26 mouse cellular contexts compared by ENCODE assay signal in the genomic region with DNA sequence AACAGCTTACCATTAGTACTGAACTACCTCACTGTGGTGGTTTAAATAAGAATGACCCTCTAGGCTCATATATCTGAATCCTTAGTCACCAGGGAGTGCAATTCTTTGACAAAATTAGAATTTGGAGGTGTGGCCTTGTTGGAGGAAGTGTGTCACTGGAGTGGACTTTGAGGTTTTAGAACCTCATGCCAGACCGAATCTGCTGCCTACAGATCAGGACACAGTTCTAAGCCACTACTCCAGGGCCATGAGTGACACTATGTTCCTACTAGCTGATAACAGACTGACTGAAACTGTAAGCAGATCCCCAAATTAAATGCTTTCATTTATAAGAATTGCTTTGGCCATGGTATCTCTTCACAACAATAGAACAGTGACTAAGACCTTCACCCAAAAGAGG. TPM values are rescaled to one million over a fixed set of nuclear protein-coding genes. Genes with fewer than 3 reads are reported as not detected.
A peak's percentile ranks its signal among the peaks of the same experiment; 100 is the strongest.
DNase-seq lines count a peak whose midpoint lies in the region; ATAC-seq lines count a peak whose summit lies in the region.
"Had no signal": no experiment of that assay in that cellular context is flagged by ENCODE, and none has a peak within 500 bp of the region (broad histone marks: within the 10 kb centered on the region; RNA-seq: fewer than 3 reads in every experiment).

No protein-coding gene starts in this region.

- no peaks in the 10 kb centered on the region for H3K9me3 ChIP-seq in megakaryocyte, embryonic 14.5 days
- H3K9me3 ChIP-seq: forebrain, embryonic 10.5 days; forebrain, embryonic 13.5 days; heart, embryonic 12.5 days; heart, embryonic 15.5 days; hindbrain, embryonic 10.5 days; hindbrain, embryonic 13.5 days had no signal

- peak overlapping the region; percentile 26 for H3K4me3 ChIP-seq in megakaryocyte, embryonic 14.5 days (replicated peaks)
- H3K4me3 ChIP-seq: forebrain, embryonic 10.5 days; forebrain, embryonic 13.5 days; heart, embryonic 12.5 days; heart, embryonic 15.5 days; hindbrain, embryonic 10.5 days; hindbrain, embryonic 13.5 days had no signal

- intact Hi-C loops in left cerebral cortex, postnatal 25 days (cut with DNase I): no loop called here

- H3K27me3 ChIP-seq in megakaryocyte, embryonic 14.5 days (replicated peaks): no peaks in the 10 kb centered on the region
- H3K27me3 ChIP-seq: forebrain, embryonic 13.5 days; heart, embryonic 12.5 days; heart, embryonic 15.5 days; hindbrain, embryonic 13.5 days had no signal

- no peak for ATAC-seq in megakaryocyte, adult 5-6 weeks (ENCODE audit: poor library complexity, severe bottlenecking)
- ATAC-seq: activated CD4-positive, CD25-positive, alpha-beta regulatory T cell, adult 4 months; CD4-positive, CD25-positive, alpha-beta regulatory T cell, adult 4 months; forebrain, embryonic 13.5 days; forebrain, embryonic 16.5 days; hindbrain, postnatal 0 days; inflammation-experienced regulatory T-cells, adult 6 months had no signal

- peaks cover 32% of the 10 kb centered on the region for H3K4me1 ChIP-seq in megakaryocyte, embryonic 14.5 days
- H3K4me1 ChIP-seq: forebrain, embryonic 10.5 days; forebrain, embryonic 13.5 days; heart, embryonic 12.5 days; heart, embryonic 15.5 days; hindbrain, embryonic 10.5 days; hindbrain, embryonic 13.5 days had no signal

- peaks cover 86% of the 10 kb centered on the region for H3K36me3 ChIP-seq in megakaryocyte, embryonic 14.5 days (replicated peaks; ENCODE audit: low read length)

- peak; percentile 20 for DNase-seq in 3T3-L1 (ENCODE audit: low read depth, low spot score)
- peak; percentile 20 for DNase-seq in Muller cell, postnatal 12 days (ENCODE audit: inconsistent ontology term)
- no peak for DNase-seq in left cerebral cortex, postnatal 25 days (ENCODE audit: low spot score in 2 of 2)
- no peak for DNase-seq in lung, postnatal 14 days
- DNase-seq: adrenal gland, adult 8-10 months; adrenal gland, postnatal 25 days; cerebellum, adult 18-20 months; cerebellum, adult 9-10 months; cerebellum, postnatal 14 days; gastrocnemius, postnatal 10 days; gastrocnemius, postnatal 36 days; heart, postnatal 10 days; heart, postnatal 36 days had no signal

RNA-seq across cellular contexts. Expression of a gene that starts 10.4 kb away (rescaled TPM):
- 1.3 TPM in 1 of 2 replicates, not detected in the other for polyA plus RNA-seq in megakaryocyte, embryonic 14.5 days (2012; ENCODE audit: insufficient read depth, low replicate concordance)
- total RNA-seq in megakaryocyte, adult 5-6 weeks (2015): 60.2 and 62.8 TPM in 2 replicates
- total RNA-seq in megakaryocyte, adult 5-6 weeks (2017): 49.6 and 49.8 TPM in 2 replicates
- total RNA-seq in left cerebral cortex, postnatal 25 days (2021): 10 to 100 TPM; 76.5 to 79.1 TPM

RNA-seq across cellular contexts. Expression of a gene that starts 13.2 kb away (rescaled TPM):
- 0.73 and 3.9 TPM in 2 replicates for polyA plus RNA-seq in megakaryocyte, embryonic 14.5 days (2012; ENCODE audit: insufficient read depth, low replicate concordance)
- total RNA-seq in megakaryocyte, adult 5-6 weeks (2015): 21.1 and 22.1 TPM in 2 replicates
- 31.5 and 32.6 TPM in 2 replicates for total RNA-seq in megakaryocyte, adult 5-6 weeks (2017)
- 10 to 100 TPM; 46.1 to 50.5 TPM for total RNA-seq in left cerebral cortex, postnatal 25 days (2021)

RNA-seq across cellular contexts. Expression of a gene that starts 13.4 kb away (rescaled TPM):
- 2.2 TPM in 1 of 2 replicates, not detected in the other for polyA plus RNA-seq in megakaryocyte, embryonic 14.5 days (2012; ENCODE audit: insufficient read depth, low replicate concordance)
- total RNA-seq in megakaryocyte, adult 5-6 weeks (2015): 24.6 and 31.2 TPM in 2 replicates
- total RNA-seq in megakaryocyte, adult 5-6 weeks (2017): 21.1 and 23.5 TPM in 2 replicates
- 10 to 100 TPM; 61.4 to 62.7 TPM for total RNA-seq in left cerebral cortex, postnatal 25 days (2021)

Comparison
In these comparisons a context has a peak if more than half of its experiments do, and no peak if none do; other contexts are left out.
1. DNase-seq: peak in 3T3-L1 (single experiment) and Muller cell, postnatal 12 days (single experiment); none in left cerebral cortex, postnatal 25 days (0 of 2) and lung, postnatal 14 days (single experiment).